Mouse (Mus musculus) adrenal gland, adult 2 months (tissue): ENCODE measurements around the gene Cdr2. TPM values are rescaled to one million over a fixed set of nuclear protein-coding genes. Genes with fewer than 3 reads are reported as not detected.
"Not testable (repeated sequence)": the region's sequence is repeated elsewhere in the genome, so short reads cannot be mapped to it uniquely, and the experiment has no call there.

ENCODE experiments used
- DNase-seq: peaks from one replicate; pipeline ENCODE4 v3.0.0; 2021
- long read RNA-seq: library from polyadenylated mRNA; stranded (forward); transcript quantifications from one replicate; pipeline ENCODE4 v2.0.0, GENCODE M21; 2021
- polyA plus RNA-seq: library from polyadenylated mRNA; depleted of rRNA; stranded (reverse); fragments of >200 nt; gene quantifications from 2 replicates; pipeline ENCODE4 v1.2.3, GENCODE M21; 2012; rRNA removed
- total RNA-seq, 2 experiments: library from RNA; stranded (reverse); gene quantifications; 2 replicates each; pipeline ENCODE4 v1.2.3; 2021

Gene Cdr2
- total RNA-seq (1 to 10 TPM; 8.6 to 9.0 TPM), polyA plus RNA-seq (7.4 and 11.0 TPM in 2 replicates)
- long read RNA-seq, transcript Cdr2-201 (5 exons, 2,525 nt): major isoform, 7 of 7 reads
- long read RNA-seq, partial matches to known transcripts: 0 of 7 reads
- long read RNA-seq, other reads (novel, unspliced or antisense): 0 of 7 reads

GRCm38 (mm10) chr7:120982200-120982841 lies at the start of gene Cdr2, which contains the start of gene Mfsd13b:
Gene Cdr2, minus strand, starts transcription at chr7:120982312.
Gene Mfsd13b, plus strand, starts transcription at chr7:120982509.
- DNase-seq: peak; percentile 98

- not testable (repeated sequence) for DNase-seq
Measured at GRCm38 (mm10) chr7:121029947-121030346, 47.8 kb upstream of the Cdr2 start.

GRCm38 (mm10) chr7:121026300-121026699 lies 44.2 kb upstream of the Cdr2 start:
- DNase-seq: no peak

- no peak for DNase-seq
Measured at GRCm38 (mm10) chr7:121025221-121026008, 43.3 kb upstream of the Cdr2 start.

GRCm38 (mm10) chr7:121020277-121020676 lies 38.2 kb upstream of the Cdr2 start:
- no peak for DNase-seq

- DNase-seq: no peak
Measured at GRCm38 (mm10) chr7:121018778-121019177, 36.7 kb upstream of the Cdr2 start.

GRCm38 (mm10) chr7:121014486-121014885 lies 32.4 kb upstream of the Cdr2 start:
- DNase-seq: no peak

- no peak for DNase-seq
Measured at GRCm38 (mm10) chr7:121011794-121012689, 29.9 kb upstream of the Cdr2 start.

- DNase-seq: peak; percentile 41
Measured at GRCm38 (mm10) chr7:121003793-121004418, 21.8 kb upstream of the Cdr2 start.

- DNase-seq: no peak
Measured at GRCm38 (mm10) chr7:121002407-121002928, 20.4 kb upstream of the Cdr2 start.

GRCm38 (mm10) chr7:121001879-121002278 lies 19.8 kb upstream of the Cdr2 start:
- no peak for DNase-seq

GRCm38 (mm10) chr7:121000065-121000822 lies 18.1 kb upstream of the Cdr2 start:
- no peak for DNase-seq

- peak; percentile 42 for DNase-seq
Measured at GRCm38 (mm10) chr7:120999021-120999530, 17.0 kb upstream of the Cdr2 start.

GRCm38 (mm10) chr7:120991191-120991590 lies 9.1 kb upstream of the Cdr2 start:
- DNase-seq: no peak

GRCm38 (mm10) chr7:120982968-120983367 lies 856 bp upstream of the Cdr2 start:
- DNase-seq: no peak

GRCm38 (mm10) chr7:120980931-120981924 lies 884 bp downstream of the Cdr2 start:
- DNase-seq: peak; percentile 45

- no peak for DNase-seq
Measured at GRCm38 (mm10) chr7:120980041-120980440, 2.1 kb downstream of the Cdr2 start.

- DNase-seq: no peak
Measured at GRCm38 (mm10) chr7:120977063-120977462, 5.0 kb downstream of the Cdr2 start.

- DNase-seq: no peak
Measured at GRCm38 (mm10) chr7:120974001-120974400, 8.1 kb downstream of the Cdr2 start.
